Mouse (Mus musculus): Measurements from ENCODE around the gene Fam124b.

GRCm38 (mm10) chr1:80247131-80247530 is 28.9 kb upstream of the Fam124b start:
- TF ChIP-seq USF1 (IDR thresholded peaks at IDR 0.05; ENCODE audit: low read depth) (no peak), POLR2A (IDR thresholded peaks at IDR 0.05; ENCODE audit: insufficient read length, low read depth) (no peak), TCF12 (IDR thresholded peaks at IDR 0.05; ENCODE audit: insufficient read depth, poor library complexity, severe bottlenecking) (no peak), CEBPB (IDR thresholded peaks at IDR 0.05; ENCODE audit: insufficient read depth, poor library complexity, severe bottlenecking) (no peak), POLR2AphosphoS2 (IDR thresholded peaks at IDR 0.05; ENCODE audit: insufficient read length, low read depth) (no peak), E2F4 (IDR thresholded peaks at IDR 0.05; ENCODE audit: insufficient read depth) (no peak), MYOG (IDR thresholded peaks at IDR 0.05; ENCODE audit: control insufficient read depth in 1 of 3, insufficient read depth in 1 of 3, insufficient read length in 2 of 3, low read depth in 2 of 3) (no peak), MYOD1 (IDR thresholded peaks at IDR 0.05; ENCODE audit: control insufficient read depth in 1 of 3, insufficient read length in 2 of 3, low read depth in 2 of 3) (no peak)

Measured in myocyte (in vitro differentiated cells).